In the genomic region with DNA sequence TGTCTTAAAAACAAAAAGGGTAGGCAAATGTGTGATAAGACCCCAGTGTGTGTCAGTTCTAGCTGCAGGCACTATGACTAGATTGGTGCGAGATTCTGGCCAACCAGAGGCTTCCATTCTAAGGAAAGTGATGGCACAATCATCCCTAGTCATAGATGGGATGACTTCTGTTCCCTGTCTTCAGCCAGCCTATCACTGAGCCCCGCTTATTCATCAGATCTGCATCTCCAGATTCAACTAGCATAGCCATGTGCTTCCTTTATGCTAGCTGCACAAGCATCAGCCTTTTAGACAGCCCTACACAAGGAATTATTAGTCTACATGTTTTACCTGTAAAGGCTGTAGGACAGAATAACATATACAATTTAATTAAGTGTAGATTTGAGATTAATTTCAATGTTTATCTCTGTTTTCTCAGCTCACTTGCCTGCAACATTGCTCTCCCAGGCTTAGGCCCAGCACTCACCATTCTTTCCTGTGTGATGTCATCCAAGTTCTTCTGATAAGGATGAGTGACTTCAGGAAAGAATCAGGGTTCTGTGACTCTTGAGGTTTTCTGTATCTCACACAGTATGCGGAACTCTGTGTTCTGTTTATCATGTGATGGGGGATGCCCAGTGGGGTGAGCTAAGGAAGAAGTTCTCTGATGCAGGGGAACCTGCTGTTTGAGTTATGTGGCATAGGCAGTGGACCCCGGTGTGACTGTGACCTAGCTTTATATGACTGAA, we compare ENCODE assay signal across 19 mouse cellular contexts.
"Had no signal": no experiment of that assay in that cellular context is flagged by ENCODE, and none has a peak within 500 bp of the region (broad histone marks: within the 10 kb centered on the region; RNA-seq: fewer than 3 reads in every experiment).

No protein-coding gene starts in this region.

- H3K36me3 ChIP-seq: intestine, embryonic 15.5 days; kidney, embryonic 15.5 days; liver, embryonic 13.5 days; midbrain, embryonic 12.5 days; neural tube, embryonic 12.5 days had no signal

- H3K9ac ChIP-seq: intestine, embryonic 15.5 days; kidney, embryonic 15.5 days; liver, embryonic 13.5 days; midbrain, embryonic 12.5 days; neural tube, embryonic 12.5 days had no signal

- ATAC-seq: intestine, embryonic 15.5 days had no signal

- H3K27me3 ChIP-seq: intestine, embryonic 15.5 days; kidney, embryonic 15.5 days; liver, embryonic 13.5 days; midbrain, embryonic 12.5 days; neural tube, embryonic 12.5 days had no signal

- H3K4me1 ChIP-seq: intestine, embryonic 15.5 days; kidney, embryonic 15.5 days; liver, embryonic 13.5 days; midbrain, embryonic 12.5 days; neural tube, embryonic 12.5 days had no signal

- H3K27ac ChIP-seq: intestine, embryonic 15.5 days; kidney, embryonic 15.5 days; left cerebral cortex, adult 2 months; liver, embryonic 13.5 days; midbrain, embryonic 12.5 days; neural tube, embryonic 12.5 days; stomach, postnatal 0 days had no signal

- H3K9me3 ChIP-seq: intestine, embryonic 15.5 days; kidney, embryonic 15.5 days; liver, embryonic 13.5 days; midbrain, embryonic 12.5 days; neural tube, embryonic 12.5 days had no signal

- DNase-seq: kidney, adult 11 months; kidney, adult 8-10 months; kidney, postnatal 10 days; kidney, postnatal 36 days; layer of hippocampus, postnatal 36 days; liver, embryonic 13.5 days; lung, adult 2 months; lung, postnatal 14 days; lung, postnatal 4 days; right cerebral cortex, postnatal 14 days; right cerebral cortex, postnatal 4 days; thymus, adult 2 months; thymus, postnatal 14 days had no signal

- H3K4me3 ChIP-seq: intestine, embryonic 15.5 days; kidney, embryonic 15.5 days; left cerebral cortex, adult 2 months; liver, embryonic 13.5 days; midbrain, embryonic 12.5 days; neural tube, embryonic 12.5 days had no signal

- H3K4me2 ChIP-seq: intestine, embryonic 15.5 days; kidney, embryonic 15.5 days; liver, embryonic 13.5 days; midbrain, embryonic 12.5 days; neural tube, embryonic 12.5 days had no signal
